Mouse (Mus musculus): ENCODE results near the gene Palmd.

DNA sequence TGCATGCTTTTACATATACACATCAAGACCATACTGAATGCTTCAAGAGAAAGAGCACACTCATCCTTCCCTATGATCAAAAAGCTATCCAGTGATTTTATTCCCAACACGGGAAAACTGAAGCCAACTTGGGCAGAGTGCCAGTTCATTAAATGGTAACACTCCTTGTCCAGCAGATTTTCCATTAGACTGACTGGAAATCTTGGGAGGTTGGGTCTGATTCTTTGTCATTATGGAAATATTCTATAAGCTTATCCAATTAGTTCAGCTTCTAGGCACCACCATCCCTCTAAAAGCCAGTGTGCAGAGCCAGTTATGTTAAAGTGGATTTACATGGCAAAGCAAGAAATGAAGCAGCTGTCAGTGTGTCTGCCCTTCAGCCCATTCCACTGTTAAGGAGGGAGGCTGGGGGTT lies 16.3 kb upstream of the Palmd start:
- TF ChIP-seq CTCF (IDR thresholded peaks at IDR 0.05) (no peak), EP300 (IDR thresholded peaks at IDR 0.05) (no peak)

Measured in lung, postnatal 0 days (tissue).